Mouse (Mus musculus): ENCODE measurements around the gene Pdzd7. TPM values are rescaled to one million over a fixed set of nuclear protein-coding genes. Genes with fewer than 3 reads are reported as not detected.

Gene Pdzd7
- total RNA-seq, 1 experiment from 2014 or later: not detected

DNA sequence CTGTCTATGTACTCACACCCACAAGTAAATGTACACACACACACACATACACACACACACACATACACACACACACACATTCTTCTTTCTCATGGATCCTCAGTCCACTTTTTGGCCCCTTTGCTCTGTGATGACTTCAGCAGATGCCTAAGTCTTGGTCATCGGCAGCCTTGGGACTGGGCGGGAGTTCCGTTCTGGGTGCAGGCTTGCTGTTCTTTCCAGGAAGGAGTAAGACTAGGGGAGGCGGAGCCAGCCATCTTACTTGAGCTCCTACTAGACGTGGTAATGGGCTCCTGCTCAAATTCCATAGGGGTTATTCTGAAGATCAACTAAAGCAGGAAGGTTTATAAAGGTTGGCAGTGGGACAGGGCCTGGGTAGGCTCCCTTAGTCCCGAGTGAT lies 25.2 kb downstream of the Pdzd7 start:
- no peak for ATAC-seq (replicated peaks in 1 of 2; ENCODE audit: insufficient read depth in 1 of 2, low FRiP score in 2 of 2, low TSS enrichment in 1 of 2, low read depth in 1 of 2, poor library complexity in 2 of 2, severe bottlenecking in 2 of 2)

DNA sequence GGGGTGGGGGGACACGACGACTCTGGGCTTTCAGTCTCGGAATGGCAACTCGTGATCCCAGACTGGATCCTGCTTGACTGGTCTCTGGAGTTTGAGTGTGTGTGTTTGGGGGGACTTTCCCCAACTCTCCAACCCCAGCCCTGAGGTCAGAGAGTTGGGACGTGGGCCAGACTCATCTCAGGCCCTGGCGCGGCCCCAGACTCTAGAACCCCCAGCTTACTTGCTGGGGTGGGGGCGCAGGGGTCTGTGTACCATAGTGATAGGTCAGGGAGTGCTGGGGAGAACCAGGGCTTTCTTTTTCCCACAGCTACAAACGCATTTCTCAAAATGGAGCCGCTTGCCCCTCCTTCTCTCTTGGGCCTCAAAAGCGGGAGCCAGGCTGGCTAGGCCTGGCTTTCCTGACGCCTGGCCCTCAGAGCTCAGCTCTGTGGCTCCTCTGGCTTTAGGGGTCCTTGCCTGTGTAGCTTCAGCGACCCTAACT lies 27.1 kb downstream of the Pdzd7 start:
- no peak for ATAC-seq (replicated peaks in 1 of 2; ENCODE audit: insufficient read depth in 1 of 2, low FRiP score in 2 of 2, low TSS enrichment in 1 of 2, low read depth in 1 of 2, poor library complexity in 2 of 2, severe bottlenecking in 2 of 2)

DNA sequence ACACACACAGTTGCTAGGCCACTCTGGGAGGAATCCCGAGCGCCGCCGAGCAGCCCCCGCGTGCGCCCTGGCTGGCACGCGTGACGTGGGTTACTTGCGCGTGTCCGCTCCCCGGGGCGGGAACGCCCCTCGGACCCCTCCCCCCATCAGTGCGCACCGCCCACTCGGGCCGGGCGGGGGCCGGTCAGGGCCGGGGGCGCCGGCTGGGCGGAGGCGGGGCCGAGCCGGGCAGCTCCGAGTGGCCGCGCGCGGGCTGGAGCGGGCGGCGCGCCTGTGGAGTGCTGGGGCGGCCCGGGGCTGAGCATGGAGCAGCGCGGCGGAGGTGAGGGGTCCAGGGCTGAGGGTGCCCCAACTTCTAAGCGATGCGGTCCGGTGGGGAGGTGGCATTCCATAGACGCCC lies 27.6 kb downstream of the Pdzd7 start:
- peak in 1 of 2 experiments; percentile 18; a peak in 1 of 4 replicates for ATAC-seq (replicated peaks in 1 of 2; ENCODE audit: insufficient read depth in 1 of 2, low FRiP score in 2 of 2, low TSS enrichment in 1 of 2, low read depth in 1 of 2, poor library complexity in 2 of 2, severe bottlenecking in 2 of 2)

DNA sequence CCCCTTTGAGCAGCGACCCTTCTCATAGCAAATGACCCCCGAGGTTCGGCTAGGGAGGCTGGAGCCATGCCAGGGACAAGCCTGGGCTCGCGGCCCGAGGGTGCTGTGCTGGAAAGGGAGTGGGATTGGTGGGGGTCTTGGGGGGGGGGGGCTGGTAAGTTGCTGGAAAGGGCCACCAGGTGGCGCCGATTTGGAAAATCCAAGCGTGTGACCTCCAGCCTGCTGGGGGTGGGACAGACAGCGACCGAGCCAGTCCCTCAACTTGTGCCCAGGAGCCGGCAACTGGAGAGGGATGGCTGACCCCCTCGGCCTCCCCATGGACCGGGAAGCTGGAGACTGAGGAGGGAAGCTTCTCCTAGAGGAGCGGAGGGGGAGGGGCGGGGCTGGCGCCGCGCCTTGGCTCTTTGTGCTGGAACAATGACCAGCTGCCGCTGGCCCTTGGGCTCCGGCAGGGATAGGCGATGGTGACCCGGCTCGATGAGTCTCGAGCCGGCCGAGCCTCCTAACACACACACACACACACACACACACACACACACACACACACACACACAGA lies 28.2 kb downstream of the Pdzd7 start:
- ATAC-seq (replicated peaks in 1 of 2; ENCODE audit: insufficient read depth in 1 of 2, low FRiP score in 2 of 2, low TSS enrichment in 1 of 2, low read depth in 1 of 2, poor library complexity in 2 of 2, severe bottlenecking in 2 of 2): no peak

DNA sequence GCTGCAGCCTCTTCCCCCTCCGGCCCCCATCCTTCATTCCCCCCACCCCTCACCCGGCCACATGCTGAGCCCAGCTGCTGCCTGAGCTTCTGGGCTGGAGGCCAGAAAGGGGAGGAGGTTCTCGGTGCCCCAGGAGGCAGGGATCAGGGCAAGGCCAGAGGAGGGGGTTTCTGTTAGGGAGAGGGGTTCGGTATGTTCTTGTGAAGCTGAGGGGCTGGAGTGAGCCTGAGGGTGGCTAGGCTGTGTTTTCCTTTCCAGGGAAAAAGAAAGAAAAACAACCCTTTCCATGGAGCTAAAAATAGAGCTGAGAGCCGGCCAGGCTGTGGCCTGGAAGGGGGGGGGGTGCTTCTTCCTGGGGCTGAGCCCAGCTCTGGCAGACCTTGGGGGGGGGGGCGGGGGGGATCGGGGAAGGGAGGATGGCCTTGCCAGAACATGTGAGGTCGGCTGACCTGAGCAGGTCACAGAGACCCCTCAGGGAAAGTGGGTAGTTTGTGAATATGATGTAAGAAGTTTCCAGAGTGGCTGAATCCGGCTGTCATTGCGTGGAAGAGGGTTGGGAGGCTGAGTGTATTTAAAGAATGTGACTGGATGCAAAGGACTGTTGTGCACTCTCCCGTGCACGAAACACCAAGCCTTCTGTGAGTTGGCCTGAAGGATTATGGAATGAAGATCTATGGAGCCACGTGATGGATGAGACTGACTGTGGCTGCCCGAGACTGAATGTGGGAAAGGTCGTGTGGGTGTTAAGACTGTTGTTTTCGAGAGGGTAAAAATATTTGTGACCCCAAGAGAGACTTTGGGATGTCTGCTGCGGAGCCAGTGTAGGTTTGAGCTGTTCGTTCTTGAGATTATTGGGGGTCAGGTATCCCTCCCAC lies 28.9 kb downstream of the Pdzd7 start:
- ATAC-seq (replicated peaks in 1 of 2; ENCODE audit: insufficient read depth in 1 of 2, low FRiP score in 2 of 2, low TSS enrichment in 1 of 2, low read depth in 1 of 2, poor library complexity in 2 of 2, severe bottlenecking in 2 of 2): peak; percentile 29 to 37; a peak in 2 of 4 replicates

DNA sequence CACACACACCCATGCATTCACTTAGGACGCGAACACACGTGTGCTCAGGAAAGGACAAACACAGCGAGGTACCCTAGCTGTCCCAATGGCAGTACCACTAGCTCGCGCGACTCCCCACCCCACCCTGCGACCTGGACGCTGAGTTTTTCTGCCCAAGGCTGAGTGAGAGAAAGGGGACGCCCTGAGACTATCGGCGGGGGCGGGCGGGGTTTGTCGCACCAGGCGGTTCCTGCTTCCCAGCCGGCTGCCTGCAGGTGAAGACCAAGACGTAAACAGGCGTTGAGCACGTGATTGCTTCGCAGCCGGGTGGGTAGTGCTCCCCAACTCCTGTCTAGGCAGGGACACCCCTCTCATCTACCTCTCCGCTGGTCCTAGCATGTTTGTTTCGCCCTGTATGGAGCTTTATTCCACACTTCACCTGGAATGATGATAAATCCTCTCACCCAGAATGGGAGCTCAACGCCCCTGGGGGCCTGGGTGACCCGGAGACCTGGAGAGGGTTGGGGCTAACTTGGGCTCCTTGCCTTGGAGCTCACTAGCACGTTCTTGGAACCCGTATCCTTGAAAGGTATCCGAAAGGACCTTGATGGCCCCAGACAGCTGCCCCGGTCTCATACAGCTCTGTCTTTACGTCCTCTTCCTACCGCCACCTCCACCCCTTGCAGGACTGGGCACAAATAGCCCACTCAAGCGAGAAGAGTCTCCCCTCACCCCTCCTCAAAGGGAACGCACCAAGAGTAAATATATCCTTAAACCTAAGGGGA lies 29.8 kb downstream of the Pdzd7 start:
- ATAC-seq (replicated peaks in 1 of 2; ENCODE audit: insufficient read depth in 1 of 2, low FRiP score in 2 of 2, low TSS enrichment in 1 of 2, low read depth in 1 of 2, poor library complexity in 2 of 2, severe bottlenecking in 2 of 2): peak; percentile 18 to 22; a peak in 3 of 4 replicates

DNA sequence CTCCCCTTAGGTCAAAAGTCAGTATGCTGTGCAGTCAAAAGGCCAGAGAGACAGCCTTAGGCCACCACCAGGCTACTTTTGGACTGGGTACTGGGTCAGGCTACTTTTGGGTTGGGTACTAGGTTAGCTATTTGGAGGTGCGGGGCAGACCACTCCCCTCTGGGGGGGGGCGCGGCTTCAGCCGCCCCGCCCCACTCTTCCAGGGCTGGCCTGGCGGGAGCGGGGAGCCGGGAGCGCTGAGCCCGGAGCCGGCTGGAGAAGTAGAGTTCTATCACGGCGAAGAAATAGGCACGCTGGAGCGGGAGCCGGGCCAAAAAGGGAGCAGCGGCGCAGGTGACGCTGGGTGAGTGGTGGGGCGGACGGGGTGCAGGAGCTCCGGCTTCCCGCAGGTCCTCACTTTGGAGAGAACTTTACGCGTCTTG lies 30.5 kb downstream of the Pdzd7 start:
- no peak for ATAC-seq (replicated peaks in 1 of 2; ENCODE audit: insufficient read depth in 1 of 2, low FRiP score in 2 of 2, low TSS enrichment in 1 of 2, low read depth in 1 of 2, poor library complexity in 2 of 2, severe bottlenecking in 2 of 2)

DNA sequence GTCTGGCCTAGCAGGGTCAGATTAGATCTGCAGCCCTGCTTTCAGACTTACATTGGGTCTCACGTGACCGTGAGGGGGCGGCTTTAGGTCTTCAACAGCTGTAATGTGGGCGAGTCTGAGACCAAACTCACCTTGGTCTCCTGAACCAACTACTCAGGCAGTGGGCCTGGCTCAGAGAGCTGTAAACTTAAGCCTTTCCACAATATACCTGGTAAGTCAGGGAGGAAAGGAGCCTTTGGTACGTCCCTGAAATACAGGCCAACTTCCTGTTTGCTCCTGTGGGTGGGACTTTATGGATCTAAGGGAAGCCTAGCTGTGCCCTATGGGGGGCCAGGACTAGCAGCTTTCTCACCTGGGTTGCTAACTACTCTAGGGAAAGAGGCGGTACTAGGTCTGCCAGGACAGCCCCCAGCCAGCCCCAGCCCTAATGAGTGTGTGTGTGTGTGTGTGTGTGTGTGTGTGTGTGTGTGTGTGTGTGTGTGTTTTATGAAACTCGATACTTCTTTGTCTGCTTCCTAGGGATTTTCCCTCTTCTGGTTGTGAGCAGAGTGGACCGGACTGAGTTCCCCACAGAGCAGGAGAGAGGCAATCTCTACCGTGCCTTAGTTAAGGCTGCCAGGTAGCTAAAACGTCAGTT lies 31.1 kb downstream of the Pdzd7 start, which contains the start of gene Lzts2:
TSS of gene Lzts2 (plus strand) at position 80 of the 637 bp plus-strand sequence.
- ATAC-seq (replicated peaks in 1 of 2; ENCODE audit: insufficient read depth in 1 of 2, low FRiP score in 2 of 2, low TSS enrichment in 1 of 2, low read depth in 1 of 2, poor library complexity in 2 of 2, severe bottlenecking in 2 of 2): no peak

DNA sequence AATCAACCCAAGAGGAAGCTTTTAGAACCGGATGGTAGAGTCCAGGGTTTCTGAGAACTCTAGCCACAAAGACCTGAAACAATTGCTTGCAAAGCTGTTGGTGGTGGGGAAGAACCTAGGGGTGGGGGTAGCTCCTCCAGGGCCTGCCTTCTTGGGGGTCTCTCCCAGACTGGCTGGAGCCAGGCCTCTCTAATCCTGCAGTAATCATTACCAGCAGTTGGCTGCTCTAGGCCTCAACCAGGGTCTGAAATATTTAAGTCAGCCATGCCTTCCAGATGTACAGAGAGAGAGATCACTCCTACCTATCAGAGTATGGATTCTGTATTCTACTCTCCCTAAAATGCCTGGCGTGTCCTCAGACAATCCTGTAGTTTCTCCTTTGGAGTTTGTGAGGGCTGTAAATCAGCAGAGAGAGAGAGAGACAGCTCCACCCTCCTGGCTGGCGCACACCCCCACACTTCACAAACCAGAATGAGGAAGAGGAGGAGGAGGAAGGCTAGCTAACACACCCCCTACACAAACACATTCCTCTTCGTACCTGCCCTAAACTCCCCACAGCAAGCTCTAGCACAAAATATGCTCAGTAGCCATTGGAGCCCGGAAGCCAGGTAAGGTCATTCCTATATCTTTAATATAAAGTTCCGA lies 31.8 kb downstream of the Pdzd7 start:
- ATAC-seq (replicated peaks in 1 of 2; ENCODE audit: insufficient read depth in 1 of 2, low FRiP score in 2 of 2, low TSS enrichment in 1 of 2, low read depth in 1 of 2, poor library complexity in 2 of 2, severe bottlenecking in 2 of 2): no peak

DNA sequence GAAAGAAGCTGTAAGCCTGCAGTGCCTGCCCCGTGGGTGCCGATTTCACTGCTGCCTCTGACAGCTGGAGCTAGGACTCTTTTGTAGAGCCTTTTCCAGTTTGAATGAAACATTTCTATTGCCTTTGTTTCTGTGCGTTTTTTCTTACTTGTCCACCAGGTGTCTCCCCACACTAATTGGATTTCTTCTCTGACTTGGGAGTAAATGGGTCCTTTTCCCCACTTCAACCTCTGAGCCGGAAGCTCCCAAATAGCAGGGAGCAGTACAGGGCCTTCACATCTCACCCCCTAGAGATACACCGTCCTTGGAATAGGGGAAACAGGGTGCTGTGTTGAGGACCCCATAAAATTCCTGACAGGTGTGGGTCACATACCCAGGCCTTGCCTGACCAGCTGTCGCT lies 32.9 kb downstream of the Pdzd7 start:
- no peak for ATAC-seq (replicated peaks in 1 of 2; ENCODE audit: insufficient read depth in 1 of 2, low FRiP score in 2 of 2, low TSS enrichment in 1 of 2, low read depth in 1 of 2, poor library complexity in 2 of 2, severe bottlenecking in 2 of 2)

DNA sequence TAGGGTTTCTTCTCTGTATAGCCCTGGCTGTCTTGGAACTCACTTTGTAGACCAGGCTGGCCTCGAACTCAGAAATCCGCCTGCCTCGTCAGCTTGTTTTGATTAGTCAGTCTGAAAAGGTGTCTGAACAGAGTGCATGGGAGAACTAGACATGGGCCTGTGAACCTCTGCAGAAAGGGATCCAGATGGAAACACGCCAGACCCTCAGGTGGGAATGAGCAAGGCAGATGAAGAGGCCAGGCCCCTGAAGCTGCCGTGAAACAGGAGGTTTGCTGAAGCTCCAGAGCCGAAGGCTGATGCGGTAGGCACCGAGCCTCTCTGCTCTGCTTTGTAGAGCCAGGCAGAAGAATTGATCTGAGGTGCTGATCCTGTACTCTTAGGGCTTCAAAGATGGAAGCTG lies 33.3 kb downstream of the Pdzd7 start:
- no peak for ATAC-seq (replicated peaks in 1 of 2; ENCODE audit: insufficient read depth in 1 of 2, low FRiP score in 2 of 2, low TSS enrichment in 1 of 2, low read depth in 1 of 2, poor library complexity in 2 of 2, severe bottlenecking in 2 of 2)

DNA sequence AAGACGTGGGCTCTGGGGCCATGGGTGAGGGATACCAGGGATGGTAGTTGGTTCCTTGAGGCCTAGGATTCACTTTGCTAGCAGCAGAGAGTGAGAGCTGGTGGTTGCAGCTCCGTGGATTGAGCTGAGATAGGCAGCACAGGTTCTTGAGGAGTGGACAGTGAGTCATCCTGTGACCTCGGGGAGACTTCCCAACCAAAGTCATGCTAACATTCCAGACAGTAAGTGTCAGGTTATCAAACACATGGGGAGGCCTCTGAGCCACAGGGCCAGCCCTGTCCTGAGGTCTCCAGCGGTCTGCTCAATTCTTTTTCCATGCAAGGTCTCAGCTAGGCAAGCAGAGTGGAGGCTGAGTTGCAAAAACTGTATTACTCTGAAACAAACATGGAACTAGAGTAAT lies 34.9 kb downstream of the Pdzd7 start:
- ATAC-seq (replicated peaks in 1 of 2; ENCODE audit: insufficient read depth in 1 of 2, low FRiP score in 2 of 2, low TSS enrichment in 1 of 2, low read depth in 1 of 2, poor library complexity in 2 of 2, severe bottlenecking in 2 of 2): no peak

DNA sequence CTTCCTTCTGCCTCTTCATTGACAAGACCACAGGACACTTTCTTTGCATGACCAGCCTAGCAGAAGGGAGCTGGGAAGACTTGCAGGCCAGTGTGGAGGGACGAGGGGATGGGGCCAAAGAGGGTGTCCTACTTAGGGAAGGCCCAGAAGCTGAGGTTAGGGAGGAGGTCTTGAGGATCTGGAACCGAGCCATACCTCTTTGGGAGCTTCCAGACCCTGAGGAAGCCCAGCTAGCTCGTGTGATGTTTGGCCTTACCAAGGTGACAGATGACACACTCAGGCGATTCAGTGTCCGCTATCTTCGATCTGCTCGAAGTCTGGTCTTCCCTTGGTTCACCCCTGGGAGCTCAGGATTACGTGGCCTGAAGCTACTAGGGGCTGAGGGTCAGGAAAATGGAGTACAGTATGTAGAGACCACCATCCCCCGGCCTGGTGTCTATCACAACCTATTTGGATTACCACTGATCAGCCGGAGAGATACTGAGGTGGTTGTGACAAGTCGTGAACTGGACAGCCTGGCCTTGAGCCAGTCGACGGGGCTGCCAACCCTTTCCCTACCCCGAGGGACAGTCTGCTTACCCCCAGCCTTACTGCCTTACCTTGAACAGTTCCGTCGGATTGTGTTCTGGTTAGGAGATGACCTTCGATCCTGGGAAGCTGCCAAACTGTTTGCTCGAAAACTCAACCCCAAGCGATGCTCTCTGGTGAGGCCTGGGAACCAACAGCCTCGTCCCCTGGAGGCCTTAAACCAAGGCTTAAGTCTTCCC lies 37.9 kb downstream of the Pdzd7 start:
- no peak for ATAC-seq (replicated peaks in 1 of 2; ENCODE audit: insufficient read depth in 1 of 2, low FRiP score in 2 of 2, low TSS enrichment in 1 of 2, low read depth in 1 of 2, poor library complexity in 2 of 2, severe bottlenecking in 2 of 2)

DNA sequence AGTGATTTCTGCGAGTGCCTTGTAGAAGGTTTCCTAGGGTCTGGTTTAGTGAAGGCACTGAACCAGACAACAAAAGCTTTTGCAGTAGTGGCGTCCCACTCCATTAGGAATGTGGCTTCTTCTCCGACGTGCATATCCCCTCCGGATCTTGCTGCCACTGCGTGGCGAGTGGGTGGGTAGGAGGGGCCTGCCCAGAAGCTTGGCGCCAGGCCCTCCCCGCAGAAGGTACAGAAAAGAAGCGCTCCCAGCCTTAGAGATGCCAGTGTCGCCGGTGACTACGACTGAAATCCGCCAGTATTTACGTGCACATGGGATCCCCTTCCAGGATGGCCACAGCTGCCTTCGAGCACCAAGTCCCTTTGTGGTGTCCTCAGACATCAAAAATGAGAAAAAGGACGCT lies 38.5 kb downstream of the Pdzd7 start:
- no peak for ATAC-seq (replicated peaks in 1 of 2; ENCODE audit: insufficient read depth in 1 of 2, low FRiP score in 2 of 2, low TSS enrichment in 1 of 2, low read depth in 1 of 2, poor library complexity in 2 of 2, severe bottlenecking in 2 of 2)

DNA sequence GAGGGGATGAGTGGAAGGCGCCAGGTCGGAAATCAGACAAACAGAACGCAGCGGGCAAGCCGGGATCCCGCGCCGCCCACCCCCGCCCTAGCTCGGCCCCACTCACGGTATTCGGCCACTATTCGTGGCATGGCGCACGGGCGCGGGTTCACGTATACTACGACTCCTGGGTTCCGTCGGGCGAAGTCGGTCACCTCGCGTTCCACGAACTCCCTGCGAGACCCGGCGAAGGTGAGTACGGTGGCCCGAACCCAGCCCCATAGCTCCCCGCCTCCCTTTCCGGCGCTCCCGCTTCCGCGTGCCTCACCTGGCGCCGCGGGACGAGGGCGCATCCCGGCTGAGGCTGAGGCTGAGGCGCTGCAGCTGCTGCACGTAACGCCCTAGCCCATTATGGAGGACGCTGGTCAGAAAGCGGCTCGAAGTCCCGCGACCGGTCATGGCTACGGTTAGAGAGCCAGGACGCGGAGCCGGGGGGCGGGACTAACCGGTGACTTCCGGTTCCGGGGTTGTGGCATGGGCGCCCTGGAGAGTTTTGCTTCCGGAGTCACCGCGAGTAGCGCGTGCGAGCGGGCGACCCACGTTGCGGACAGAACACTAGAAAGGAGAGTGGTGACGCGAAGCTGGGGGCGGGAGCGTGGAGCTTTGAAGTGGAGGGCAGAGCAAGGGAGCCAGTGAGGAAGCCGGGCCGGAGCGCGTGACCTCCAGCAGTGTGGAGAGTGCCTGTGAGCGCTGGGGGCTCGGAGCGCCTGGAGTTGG lies 39.4 kb downstream of the Pdzd7 start, which contains the start of gene Mrpl43:
TSS of gene Mrpl43 (minus strand) at position 486 of the 756 bp plus-strand sequence.
- peak; percentile 90 for ATAC-seq (replicated peaks in 1 of 2; ENCODE audit: insufficient read depth in 1 of 2, low FRiP score in 2 of 2, low TSS enrichment in 1 of 2, low read depth in 1 of 2, poor library complexity in 2 of 2, severe bottlenecking in 2 of 2)

DNA sequence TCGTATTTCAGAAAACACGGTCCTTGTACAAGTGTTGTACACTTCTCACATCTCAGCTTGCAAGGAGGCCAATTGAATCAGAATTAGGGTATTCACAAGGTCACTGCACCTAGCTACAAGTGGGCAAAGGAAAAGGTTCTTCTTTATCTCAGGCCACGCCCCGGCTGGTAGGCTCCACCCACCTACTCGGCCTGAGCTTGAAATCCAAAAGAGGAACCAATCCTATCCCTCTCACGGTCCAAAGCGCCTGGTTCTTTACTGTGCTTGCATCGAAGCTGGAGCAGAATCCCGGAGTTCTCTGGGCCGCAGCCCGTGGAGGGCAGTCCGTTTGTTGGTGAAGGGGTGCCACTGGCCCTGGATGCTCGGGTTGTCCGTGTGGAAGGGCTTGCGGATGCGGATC lies 40.1 kb downstream of the Pdzd7 start, which contains the start of gene Twnk:
TSS of gene Twnk (plus strand) at position 220 of the 400 bp plus-strand sequence.
- ATAC-seq (replicated peaks in 1 of 2; ENCODE audit: insufficient read depth in 1 of 2, low FRiP score in 2 of 2, low TSS enrichment in 1 of 2, low read depth in 1 of 2, poor library complexity in 2 of 2, severe bottlenecking in 2 of 2): peak; percentile 73 to 76

Measured in hematopoietic stem cell, adult 5-6 weeks (primary cell).